Mouse (Mus musculus) yolk sac, embryonic 10.5 days (tissue): ENCODE data around the gene Cherp.

Experiments used
- DNase-seq: peaks from one replicate; pipeline ENCODE4 v3.0.0-alpha.2; 2017; ENCODE audit warnings: low spot score

Cherp gene

DNA sequence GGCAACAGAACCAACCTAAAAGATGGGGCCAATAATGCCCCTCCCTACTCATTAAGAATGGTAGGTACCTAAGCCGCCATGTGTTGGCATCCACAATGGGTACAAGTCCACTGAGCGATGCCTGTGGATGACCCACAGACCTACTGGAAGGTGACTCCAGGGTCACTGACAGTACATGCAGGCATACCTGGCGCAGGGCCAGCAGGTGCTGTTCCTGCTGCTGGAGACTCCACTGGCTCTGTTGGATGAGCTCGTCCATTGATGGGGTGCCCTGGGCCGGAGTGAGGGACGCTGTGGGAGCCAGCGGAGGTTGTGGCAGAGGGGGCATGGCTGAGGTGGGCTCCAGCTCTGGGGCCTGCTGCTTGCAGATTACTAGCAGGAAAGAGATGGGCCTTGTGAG is 4.3 kb downstream of the Cherp start:
- no peak for DNase-seq

DNA sequence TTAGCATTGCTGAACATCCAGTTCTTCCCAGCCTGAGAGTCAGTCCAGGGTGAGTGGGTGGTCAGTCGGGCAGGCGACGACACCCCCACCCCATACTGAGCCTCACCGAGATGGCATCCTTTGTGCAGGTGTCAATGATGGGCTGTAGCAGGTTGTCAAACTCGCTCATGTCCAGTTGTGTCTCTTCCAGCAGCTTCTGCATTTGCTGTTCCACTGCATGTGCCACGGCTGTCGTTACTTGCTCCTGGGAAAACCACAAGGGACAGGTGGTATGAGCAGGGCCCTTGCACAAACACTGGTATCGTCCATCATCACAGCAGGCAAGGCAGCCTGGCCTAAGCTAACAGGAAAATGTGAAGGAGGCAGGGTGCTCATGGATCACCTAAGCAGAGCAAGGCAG is 5.0 kb downstream of the Cherp start:
- DNase-seq: no peak

DNA sequence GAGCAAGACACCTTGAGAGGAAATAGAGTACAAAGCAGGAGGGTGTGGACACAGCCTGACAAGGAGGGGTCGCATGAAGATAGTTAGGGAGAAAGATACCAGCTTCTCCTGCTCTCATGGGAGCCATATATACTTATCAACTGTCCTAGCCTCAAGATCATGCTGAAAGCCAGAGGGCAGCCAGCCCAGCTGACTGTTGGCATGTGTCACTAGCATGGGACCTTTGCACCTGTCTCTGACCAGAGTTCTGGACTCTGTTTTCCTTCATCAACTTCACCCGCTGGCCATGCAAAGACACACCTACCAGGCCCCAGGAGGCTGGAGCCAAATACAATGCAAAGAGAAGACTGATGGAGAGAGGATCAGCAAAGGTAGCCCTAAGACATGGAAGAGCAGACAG is 5.8 kb downstream of the Cherp start:
- no peak for DNase-seq

DNA sequence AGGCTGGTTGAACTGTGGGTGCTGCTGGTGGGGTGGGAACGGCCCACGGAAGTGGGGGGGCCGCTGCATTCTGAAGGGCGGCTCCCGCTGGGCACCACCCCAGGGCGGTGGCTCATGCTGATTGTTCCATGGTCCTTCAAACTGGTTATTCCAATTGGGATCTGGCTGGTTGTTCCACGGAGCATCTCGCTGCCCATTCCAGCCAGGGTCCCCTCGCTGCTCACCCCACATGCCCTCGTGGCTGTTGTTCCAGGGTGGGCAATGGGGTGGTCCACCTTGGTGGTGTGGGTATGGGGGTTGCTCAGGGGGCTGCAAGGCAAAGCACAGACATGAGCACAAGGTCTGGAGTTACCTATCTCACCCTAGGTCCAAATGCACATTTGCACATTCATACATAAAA is 10.8 kb downstream of the Cherp start:
- no peak for DNase-seq

DNA sequence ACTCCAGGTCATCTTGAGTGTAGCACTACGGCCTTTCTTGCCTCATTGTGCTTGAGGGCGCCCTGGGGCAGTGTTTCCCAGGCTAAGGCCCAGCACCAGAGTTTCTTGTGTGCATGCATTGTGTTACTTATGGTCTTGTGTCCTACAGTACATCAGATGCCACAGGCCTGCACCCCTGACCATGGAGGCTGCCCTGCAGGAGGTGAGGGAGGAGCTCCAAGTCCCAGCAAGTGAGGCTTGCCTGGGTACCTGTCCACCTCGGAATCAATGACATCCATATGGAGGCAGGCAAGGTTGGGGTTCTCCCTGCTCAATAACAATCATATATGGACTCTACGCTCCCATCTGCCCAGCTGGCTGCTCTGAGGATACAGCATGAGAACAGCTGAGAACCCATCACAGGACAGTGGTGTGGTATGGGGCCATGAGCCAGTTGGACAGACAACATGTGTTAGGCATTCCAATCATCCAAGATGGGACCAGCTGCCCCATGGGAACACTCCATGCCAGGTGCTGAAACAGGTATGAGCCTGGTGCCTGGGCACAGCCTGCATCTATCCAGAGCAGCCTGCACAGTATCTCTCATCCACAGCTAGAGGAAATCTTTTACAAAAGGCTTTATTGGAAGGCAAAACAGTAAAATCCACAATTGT is 15.0 kb downstream of the Cherp start:
- DNase-seq: no peak

DNA sequence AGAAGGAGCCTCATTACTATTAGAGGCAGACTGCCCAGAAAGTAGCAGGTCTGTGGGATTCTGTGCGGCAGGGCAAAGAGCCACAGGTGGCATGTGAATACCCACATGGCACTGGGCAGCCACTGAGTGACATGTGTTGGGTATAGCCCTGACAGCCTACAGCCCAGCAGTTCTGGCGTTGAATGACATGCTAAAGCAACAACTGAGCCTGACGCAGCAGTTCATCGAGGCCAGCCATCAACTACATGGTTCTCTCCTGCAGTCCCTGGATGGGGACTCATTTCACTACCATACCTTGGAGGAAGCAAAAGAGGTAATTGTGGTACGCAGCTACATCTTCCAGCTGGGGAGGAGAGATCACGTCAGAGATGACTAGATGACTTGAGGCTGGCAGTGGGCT is 16.6 kb downstream of the Cherp start:
- no peak for DNase-seq

DNA sequence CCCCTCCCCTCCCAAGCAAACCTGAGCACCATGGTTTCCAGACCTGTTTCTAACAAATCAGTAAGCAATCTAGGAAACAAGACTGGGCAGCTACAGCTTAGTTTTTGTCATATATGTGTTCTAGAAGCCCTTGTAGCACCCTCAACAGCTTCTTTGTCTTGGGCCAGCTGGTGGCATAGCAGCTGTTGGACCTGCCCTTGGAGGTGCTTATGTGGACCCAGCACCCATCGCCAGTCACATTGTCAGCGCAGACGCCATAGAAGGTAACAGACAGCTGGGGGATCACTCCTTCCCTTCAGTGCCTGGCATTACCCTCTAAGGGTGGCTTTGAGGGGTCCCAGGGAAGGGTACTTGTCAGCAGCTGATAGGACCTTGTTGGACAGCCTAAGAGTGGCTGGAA is 17.2 kb downstream of the Cherp start:
- DNase-seq: no peak

DNA sequence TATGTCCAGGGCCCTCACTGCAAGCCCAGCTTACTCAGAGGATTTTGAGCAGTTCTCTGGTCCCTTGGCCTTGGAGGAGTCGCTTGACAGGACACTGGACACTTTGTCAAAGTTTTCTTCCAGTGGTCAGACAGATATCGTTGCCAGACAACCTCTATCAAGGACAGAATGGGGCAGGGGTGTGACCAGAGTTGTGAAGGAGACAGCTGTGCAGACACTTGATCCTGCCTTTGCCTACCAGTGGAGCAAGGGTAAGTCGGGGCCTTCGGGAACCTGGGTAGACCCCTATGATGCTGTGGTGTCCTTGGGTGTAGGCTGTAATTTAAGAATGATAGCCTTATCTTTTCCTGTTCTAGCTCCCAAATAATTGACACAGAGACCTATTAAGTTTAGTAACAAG is 19.7 kb downstream of the Cherp start:
- no peak for DNase-seq

GRCm38 (mm10) chr8:72453904-72454303 is 21.1 kb downstream of the Cherp start:
- no peak for DNase-seq

GRCm38 (mm10) chr8:72451516-72451915 is 23.5 kb downstream of the Cherp start:
- no peak for DNase-seq

DNA sequence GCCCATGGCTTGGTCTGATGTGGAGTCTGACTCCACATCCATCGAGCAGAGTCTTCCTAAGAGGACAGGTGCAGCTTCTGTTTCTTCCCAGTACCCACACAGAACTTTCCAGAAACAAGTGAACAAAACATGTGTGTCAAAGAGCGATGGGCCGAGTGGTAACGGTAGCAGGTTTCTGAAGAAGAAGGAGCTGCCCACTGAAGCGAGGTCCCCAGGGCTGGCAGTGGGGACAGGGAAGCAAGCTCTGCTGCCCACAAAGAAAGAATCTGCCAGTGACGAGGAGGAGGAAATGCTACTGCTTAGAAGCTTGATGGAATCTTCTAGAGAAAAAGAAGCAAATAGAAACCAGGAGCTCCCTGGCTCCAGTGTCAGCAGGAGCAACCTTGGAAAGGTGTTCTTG is 30.0 kb downstream of the Cherp start:
- DNase-seq: no peak

DNA sequence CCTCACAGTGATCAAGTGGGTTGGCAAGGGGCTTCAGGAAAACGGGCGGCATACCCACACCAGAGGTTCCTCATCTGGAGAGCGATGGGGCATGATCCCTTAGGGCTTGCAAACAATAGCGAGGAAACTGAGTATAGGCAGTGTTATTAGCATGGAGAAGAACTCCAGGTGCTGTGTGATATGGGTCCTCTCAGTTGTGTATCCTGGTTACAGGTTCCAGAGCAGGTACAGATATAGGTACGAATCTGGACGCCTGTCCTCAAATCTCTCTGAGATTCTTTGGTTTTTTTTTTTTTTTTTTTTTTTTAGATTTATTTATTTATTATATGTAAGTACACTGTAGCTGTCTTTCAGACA is 31.1 kb downstream of the Cherp start:
- DNase-seq: no peak

DNA sequence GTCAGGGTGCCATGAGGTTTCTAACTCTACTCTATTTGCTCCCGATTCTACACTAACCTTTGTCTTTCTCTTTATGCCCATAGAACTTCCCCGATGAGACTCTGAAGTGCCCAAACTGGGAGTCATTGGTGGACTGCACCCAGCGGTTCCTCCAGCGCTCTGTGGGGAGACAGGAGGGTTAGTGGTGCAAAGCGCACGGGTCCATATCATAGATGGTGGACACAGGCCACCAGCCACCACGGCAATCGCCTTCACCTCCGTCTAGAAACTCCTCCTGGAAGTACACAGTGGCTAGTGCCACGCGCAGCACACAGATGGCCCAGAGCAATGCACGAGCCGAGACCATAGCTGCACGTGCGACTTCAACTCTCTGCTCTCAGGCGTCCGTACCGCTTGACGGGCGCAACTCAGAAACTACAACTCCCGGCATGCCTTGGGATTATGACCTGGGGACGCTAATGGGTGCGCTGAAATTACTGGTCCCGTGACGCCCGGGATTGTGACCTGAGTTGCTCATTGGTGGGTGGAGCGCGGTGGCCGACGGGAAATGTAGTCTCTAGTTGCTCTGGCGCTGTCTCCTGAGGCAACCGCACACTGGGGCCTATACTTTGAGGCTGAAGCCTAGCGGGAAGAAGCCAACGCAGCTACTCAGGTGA is 31.6 kb downstream of the Cherp start, which contains the start of the genes Calr3 and 1700030K09Rik:
TSS of gene Calr3 (minus strand) at position 533 of the 656 bp plus-strand sequence.
TSS of gene 1700030K09Rik (plus strand) at position 543 of the 656 bp plus-strand sequence.
- peak; percentile 99 for DNase-seq

GRCm38 (mm10) chr8:72438248-72439015 is 36.6 kb downstream of the Cherp start:
- no peak for DNase-seq

GRCm38 (mm10) chr8:72434952-72435351 is 40.1 kb downstream of the Cherp start:
- DNase-seq: no peak

DNA sequence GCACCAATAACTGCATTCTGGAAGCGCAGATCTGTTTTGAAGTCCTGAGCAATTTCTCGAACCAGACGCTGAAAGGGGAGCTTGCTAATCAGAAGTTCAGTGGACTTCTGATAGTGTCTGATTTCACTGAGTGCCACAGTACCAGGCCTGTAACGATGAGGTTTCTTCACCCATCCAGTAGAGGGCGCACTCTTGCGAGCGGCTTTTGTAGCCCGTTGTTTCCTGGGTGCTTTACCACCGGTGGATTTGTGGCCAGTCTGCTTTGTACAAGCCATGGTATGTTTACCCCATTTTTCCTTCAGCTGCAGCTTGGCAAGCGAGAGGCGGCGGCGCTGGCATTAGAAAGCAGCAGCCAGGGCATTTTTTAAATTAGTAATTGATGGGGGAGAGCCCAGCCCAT is 45.4 kb downstream of the Cherp start:
- no peak for DNase-seq

- DNase-seq: no peak
Observed at GRCm38 (mm10) chr8:72422926-72423325, 52.1 kb downstream of the Cherp start.

DNA sequence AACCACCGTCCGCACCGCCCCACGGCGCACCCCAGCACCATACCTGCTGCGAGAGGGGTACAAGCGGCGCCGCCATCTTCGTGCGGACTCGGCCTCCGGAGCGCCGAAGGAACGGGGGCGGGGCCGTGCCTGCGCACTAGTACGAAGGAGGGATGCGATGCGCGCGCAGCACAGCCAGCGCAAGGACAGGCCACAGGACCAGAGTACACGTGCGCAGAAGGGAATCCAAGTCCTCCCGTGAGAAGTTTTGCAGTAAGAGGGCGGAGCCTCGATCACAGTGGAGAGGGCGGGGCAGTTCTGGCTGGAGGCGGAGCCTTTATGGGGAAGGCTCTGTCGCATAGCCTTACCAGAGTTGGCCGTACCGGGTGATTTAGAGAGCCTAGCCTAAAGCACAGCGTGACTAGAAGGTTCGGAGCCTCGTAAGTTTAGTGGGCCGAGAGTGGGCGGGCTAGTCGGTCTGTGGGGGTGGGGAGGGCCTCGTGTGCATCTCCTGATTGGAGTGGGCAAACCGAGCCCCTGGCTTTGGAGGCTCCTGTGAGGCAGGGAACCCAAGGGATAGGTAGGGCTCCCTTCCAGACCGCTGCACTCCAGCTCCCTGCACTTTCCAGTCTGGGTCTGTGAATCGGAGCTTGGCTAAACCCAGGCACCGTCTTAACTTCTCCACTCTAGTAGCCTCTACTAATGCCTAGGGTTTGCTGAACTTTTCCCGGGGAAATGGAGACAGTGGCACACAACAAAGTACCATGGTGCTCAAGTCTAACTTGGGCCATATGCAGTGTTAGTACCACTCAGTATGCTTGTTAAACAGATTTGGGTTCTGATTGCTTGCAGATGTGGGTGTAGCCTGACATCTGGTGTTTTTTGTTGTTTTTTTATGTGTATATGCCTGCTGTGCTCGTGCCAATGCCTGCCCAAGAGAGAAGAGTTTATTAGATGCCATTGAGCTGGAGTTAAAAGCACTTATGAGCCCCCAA is 53.4 kb downstream of the Cherp start, which contains the start of gene Eps15l1:
TSS of gene Eps15l1 (minus strand) at position 99 of the 974 bp plus-strand sequence.
- peak; percentile 98 for DNase-seq

DNA sequence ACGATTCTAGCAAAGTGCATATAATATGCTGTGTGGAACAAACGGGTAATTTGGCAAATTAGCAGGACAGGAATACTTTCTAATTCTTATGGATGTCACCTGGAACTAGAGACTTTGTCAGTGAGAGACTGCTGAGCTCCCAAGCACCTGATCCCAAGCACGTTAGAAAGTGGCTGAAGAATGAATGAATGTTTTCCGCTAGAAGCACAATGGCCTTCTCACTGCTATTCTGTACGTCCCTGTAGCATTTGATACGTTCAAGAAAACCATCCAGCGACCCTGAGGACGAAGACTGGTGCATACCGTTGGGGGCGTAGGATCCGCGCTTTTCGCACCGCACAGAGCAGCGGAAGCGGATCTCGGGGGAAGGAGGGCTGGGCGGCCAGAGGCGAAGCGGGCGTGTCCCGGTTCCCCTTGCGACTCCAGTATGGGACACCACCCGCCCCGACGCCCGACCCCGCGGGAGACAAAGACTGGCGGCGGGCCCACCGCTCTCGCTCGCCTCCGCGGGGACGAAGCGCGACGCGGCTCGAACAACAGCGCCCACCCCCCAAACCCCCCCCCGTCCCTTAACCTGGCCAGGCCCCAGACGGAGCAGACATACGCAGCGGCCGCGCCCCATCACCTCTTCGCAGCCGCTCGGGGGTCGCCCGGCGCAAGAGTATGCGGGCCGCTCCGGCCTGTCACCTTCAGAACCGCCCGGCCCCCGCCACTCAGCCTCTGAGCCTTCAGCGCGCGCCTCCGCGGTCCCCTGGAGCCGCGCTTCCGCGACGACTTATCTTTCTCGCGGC is 54.3 kb downstream of the Cherp start:
- peak; percentile 61 for DNase-seq

GRCm38 (mm10) chr8:72418073-72418472 is 57.0 kb downstream of the Cherp start:
- no peak for DNase-seq

- no peak for DNase-seq
Observed at GRCm38 (mm10) chr8:72415252-72415651, 59.8 kb downstream of the Cherp start.
